Mouse (Mus musculus) gastrocnemius, adult 2 months (tissue): ENCODE measurements around the gene Flt3. TPM values are rescaled to one million over a fixed set of nuclear protein-coding genes. Genes with fewer than 3 reads are reported as not detected.

Experiments
- DNase-seq: peaks from one replicate; pipeline ENCODE4 v3.0.0; 2022
- H3K27ac ChIP-seq: fragments of 200-600 bp; 2 replicates; pipeline ENCODE4 v1.8.1; 2022; ENCODE audit warnings: mild to moderate bottlenecking
- H3K4me3 ChIP-seq: fragments of 200-600 bp; 2 replicates; pipeline ENCODE4 v1.8.1; 2022; ENCODE audit warnings: mild to moderate bottlenecking, moderate library complexity
- CTCF ChIP-seq: fragments of 200-600 bp; IDR thresholded peaks from 2 replicates; pipeline ENCODE4 v1.8.1; 2022; ENCODE audit warnings: antibody characterized with exemption, mild to moderate bottlenecking, moderate library complexity
- intact Hi-C: fragments of 180-260 bp; cut with DNase I; formaldehyde crosslinking; loops from one replicate; pipeline ENCODE4 v1.15.1; 2025
- long read RNA-seq, 2 experiments: library from polyadenylated mRNA; stranded (forward); transcript quantifications; one replicate each; pipeline ENCODE4 v2.0.0; 2021
- total RNA-seq, 2 experiments: library from RNA; stranded (reverse); gene quantifications; 2 replicates each; pipeline ENCODE4 v1.2.3; 2021

The Flt3 gene
- not detected for total RNA-seq
- long read RNA-seq, experiment 1, result 0 reads
- long read RNA-seq, experiment 2, result 0 reads

DNA sequence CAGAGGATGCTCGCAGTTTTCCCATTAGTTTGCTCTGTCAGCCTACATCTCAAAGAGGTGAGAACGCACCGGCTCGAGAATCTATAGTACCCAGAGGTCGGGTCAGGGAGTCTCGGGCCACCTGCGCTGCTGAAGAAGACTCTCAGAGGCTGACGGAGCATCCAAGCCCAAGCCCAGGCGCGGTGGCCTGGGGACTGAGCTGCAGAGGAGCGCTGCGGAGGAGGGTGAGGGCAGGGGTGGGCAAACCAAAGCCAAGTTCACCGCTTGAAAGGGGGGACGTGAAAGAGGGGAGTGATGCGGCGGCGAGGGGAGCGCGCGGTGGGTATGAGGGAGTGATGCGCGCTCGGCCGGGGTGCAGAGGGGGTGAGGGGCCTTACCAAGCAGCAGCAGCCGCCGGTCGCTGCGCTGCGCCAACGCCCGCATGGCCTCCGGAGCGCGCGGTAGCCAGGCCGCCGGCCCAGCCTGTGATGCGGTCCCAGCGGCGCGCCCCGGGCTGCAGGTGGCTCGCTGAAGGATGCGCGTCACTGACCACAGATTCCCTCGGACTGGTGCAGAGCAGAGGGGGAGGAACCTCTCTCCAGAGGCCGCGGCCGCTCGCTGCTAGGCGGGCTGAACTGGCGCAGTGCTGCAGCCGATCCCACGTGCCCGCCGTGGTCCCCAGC lies at the start of gene Flt3:
Flt3 (minus strand) TSS at position 647 of the 662 bp plus-strand sequence.
- peak; percentile 21 for DNase-seq
- H3K27ac ChIP-seq, result no peak within 1 kb of the TSS
- H3K4me3 ChIP-seq, result peak within 1 kb of the TSS; percentile 42
- TF ChIP-seq CTCF, result no peak
- intact Hi-C loops, result loop anchor here (5.0 kb wide), 1 partner anchor 447 kb away; no protein-coding TSS in a partner anchor

DNA sequence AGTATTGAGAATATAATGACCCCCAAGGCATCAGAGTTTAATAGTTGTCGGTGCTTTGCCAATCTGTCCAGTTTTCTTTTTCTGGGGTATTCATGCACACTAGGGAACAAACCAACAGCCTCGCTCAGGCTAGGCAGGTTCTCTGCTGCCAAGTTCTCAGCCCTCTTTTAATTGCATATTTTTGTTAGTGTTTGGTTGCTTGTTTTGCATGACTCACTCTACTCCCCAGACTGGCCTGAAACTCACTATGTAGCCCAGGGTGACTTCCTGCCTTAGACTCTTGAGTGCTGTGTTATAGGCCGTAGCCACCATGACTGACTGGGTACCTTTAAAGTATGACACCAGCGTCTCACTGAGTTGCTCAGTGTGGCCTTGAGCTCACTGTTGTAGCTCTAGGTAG lies 48.6 kb upstream of the Flt3 start:
- H3K4me3 ChIP-seq, result no peak overlapping the region
- no peak for TF ChIP-seq CTCF
- H3K27ac ChIP-seq, result peak overlapping the region; percentile 46; the same call in 1 of the 2 replicates
- intact Hi-C loops, result no loop called here
- DNase-seq, result no peak

DNA sequence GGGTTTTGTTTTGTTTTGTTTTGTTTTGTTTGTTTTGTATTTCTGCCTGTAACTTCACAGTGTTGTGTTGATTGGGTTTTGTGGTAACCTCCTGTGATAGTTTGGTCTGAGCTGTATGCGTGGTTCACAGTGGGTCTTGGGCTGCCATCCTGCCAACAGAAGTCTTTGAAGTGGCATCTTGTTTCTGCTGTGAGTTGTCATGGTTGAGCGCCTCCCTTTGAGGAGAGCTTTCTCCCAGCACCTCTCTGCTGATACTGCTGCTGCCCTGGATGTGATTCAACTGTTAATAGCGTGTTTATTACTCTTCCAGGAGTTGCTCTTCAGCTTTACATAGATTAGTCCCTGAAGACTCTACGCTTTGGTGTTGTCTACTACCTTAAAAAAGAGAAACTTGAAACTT lies 48.2 kb upstream of the Flt3 start:
- intact Hi-C loops, result no loop called here
- no peak for DNase-seq

DNA sequence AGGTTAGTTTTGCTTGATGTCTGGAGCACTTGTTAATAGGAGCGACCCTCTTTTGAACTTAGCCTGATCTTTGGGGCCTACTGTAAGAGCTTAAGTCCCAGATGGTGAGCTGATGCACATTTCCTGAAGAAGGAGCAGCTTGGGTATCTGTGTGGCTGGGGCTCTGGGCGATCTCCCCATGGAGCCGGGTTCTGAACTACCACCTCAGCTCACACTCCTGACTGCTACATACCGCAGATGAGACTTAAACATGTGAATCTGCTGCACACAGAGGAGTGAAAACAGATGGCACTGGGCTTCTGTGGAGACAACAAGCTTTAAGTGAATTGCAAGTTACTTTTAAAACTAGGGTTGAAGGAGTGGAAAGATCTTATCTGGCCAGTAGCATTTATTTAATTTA lies 45.0 kb upstream of the Flt3 start:
- no peak for DNase-seq
- no peak overlapping the region for H3K4me3 ChIP-seq
- intact Hi-C loops, result no loop called here
- no peak overlapping the region for H3K27ac ChIP-seq
- no peak for TF ChIP-seq CTCF

More for the DNA sequence above, 48.2 kb upstream of the Flt3 start:
- Histone ChIP-seq H3K27ac (peak overlapping the region; percentile 46; the same call in 1 of the 2 replicates), H3K4me3 (no peak overlapping the region)
- no peak for TF ChIP-seq CTCF

DNA sequence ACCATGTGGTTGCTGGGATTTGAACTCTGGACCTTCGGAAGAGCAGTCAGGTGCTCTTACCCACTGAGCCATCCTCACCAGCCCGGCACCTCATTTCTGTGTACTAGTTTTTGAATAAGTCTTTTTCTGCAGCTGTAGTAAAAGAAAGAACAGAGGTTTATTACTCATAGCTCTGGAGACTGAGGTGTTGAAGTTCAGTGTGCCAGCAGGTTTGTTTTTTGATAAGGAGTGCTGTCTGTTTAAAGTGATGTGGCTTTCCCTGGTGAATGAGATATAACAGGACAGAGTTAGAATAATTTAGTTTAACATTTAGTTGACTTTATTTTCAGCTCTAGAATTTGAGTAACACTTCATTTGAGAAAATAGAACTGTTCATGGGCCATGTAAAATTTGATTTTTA lies 44.5 kb upstream of the Flt3 start:
- Histone ChIP-seq H3K4me3 (no peak overlapping the region), H3K27ac (no peak overlapping the region)
- intact Hi-C loops, result no loop called here
- TF ChIP-seq CTCF, result no peak
- no peak for DNase-seq

DNA sequence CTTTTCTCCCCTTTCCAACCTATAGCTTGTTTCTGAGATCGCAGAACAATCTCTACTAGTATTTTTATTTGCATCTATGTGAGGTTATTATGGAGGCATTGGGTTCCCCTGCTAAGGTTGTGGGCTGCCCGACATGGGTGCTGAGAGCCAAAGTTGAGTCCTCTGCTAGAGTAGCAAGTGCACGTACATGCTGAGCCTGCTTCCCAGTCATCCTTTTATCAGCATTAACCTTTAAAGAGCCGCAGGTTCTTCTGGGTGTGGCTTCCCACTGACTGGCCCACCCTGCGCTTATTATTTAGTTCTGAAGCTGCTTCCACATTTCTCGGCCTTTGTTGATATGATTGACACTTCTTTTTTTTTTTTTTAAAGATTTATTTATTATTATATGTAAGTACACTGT lies 44.0 kb upstream of the Flt3 start:
- Histone ChIP-seq H3K27ac (no peak overlapping the region), H3K4me3 (no peak overlapping the region)
- no peak for TF ChIP-seq CTCF
- DNase-seq, result no peak
- intact Hi-C loops, result no loop called here

DNA sequence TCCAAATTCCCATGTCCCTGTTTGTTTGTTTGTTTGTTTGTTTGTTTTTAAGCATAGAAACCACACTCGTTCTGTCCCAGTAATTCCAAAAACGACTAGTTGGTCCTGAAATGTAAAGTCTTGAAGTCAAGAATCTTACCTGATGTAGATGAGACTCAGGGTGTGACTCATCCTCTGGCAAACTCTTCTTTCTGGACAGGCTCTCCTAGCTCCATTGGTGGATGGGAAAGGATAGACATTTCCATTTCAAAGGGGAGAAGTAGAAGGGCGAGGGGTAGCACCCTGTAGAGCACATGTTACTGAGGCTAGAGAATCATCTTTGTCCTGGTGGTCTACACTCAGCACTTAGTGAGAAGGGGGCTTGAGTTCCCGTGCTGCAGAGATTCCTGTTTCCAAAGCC lies 42.5 kb upstream of the Flt3 start:
- no peak for TF ChIP-seq CTCF
- intact Hi-C loops, result no loop called here
- Histone ChIP-seq H3K27ac (no peak overlapping the region), H3K4me3 (no peak overlapping the region)
- DNase-seq, result no peak

DNA sequence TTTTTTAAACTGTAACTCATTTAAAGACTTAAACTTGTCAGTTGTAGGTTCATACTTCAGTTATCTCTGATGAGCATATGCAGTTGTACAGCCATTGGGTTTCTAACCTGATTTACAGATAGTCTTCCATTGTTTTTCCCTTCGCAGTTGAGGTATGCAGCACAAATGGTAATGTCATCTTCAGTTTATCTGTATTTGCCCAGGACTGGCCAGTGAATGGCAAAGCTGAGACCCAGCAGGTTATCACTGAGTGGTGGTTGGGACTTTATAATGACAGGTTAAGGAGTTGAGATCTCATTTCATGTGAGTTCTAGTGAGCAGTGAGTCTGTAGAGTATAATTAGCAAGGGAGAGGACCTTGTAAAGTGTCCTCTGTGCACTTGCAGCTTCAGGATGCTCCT lies 41.7 kb upstream of the Flt3 start:
- Histone ChIP-seq H3K4me3 (no peak overlapping the region), H3K27ac (no peak overlapping the region)
- no peak for TF ChIP-seq CTCF
- no peak for DNase-seq
- intact Hi-C loops, result no loop called here

DNA sequence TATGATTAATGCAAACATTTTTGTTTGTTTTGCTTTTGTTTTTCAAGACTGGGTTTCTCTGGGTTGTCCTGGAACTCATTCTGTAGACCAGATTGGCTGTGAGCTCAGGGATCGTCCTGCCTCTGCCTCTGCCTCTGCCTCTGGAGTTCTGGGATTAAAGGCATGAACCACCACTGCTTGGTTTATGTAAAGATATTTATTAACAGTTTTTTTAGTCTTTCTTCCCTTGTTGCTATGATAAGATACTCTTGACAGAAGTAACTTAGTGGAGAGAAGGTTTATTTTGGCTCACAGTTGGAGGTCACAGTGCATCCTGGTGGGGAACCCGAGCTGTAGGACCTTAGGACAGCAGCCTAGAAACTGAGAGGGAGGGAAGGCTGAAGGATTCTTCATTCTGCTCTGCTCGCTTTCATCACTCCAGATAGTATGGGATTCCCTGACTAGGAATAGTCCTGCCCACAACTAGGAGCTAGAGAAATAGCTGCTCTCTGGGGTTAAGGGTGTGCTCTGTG lies 40.8 kb upstream of the Flt3 start:
- no peak for DNase-seq
- no peak for TF ChIP-seq CTCF
- intact Hi-C loops, result no loop called here

DNA sequence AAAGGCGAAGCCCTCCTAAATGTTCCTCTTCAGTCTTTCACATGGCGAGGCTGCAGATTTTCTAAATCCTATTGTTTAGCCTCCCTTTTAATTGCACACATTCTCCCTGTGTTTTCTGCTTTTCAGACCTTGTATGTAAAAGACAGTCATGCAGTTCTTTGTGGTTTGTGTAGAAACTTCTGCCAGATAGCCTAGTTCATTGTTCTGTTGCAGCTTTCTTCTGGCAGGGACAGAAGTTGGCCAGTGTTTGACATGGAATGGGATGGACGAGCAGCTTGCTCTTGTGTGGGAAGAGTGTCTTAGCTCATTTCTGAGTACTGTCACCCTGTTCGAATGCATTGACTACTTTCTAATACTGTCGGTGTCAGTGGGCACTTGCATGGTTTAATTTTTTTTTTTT lies 36.2 kb upstream of the Flt3 start:
- no peak overlapping the region; the same call in 1 of the 2 replicates for H3K4me3 ChIP-seq
- peak overlapping the region; percentile 21; the same call in 1 of the 2 replicates for H3K27ac ChIP-seq
- no peak for DNase-seq
- no peak for TF ChIP-seq CTCF
- intact Hi-C loops, result no loop called here

More for the DNA sequence above, 40.8 kb upstream of the Flt3 start:
- Histone ChIP-seq H3K27ac (no peak overlapping the region), H3K4me3 (no peak overlapping the region)

DNA sequence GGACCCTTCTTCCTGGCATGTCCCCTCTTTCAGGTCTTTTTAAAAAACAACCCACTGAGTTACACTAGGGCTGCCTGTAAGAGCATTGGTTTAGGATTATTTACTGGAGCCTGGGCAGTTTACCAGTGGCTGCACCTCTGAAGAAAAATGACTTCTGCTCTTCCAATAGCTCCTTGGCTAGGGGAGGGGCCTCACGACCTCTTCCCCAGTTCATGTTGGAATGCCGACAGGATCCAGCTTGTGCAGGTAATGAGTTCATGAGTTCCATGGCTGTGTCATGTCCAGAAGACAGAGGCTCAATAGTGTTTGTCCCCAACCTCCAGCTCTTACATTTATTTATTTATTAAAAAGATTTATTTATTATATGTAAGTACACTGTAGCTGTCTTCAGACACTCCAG lies 35.5 kb upstream of the Flt3 start:
- intact Hi-C loops, result no loop called here
- TF ChIP-seq CTCF, result no peak
- DNase-seq, result no peak
- H3K27ac ChIP-seq, result no peak overlapping the region; the same call in 1 of the 2 replicates
- no peak overlapping the region for H3K4me3 ChIP-seq

DNA sequence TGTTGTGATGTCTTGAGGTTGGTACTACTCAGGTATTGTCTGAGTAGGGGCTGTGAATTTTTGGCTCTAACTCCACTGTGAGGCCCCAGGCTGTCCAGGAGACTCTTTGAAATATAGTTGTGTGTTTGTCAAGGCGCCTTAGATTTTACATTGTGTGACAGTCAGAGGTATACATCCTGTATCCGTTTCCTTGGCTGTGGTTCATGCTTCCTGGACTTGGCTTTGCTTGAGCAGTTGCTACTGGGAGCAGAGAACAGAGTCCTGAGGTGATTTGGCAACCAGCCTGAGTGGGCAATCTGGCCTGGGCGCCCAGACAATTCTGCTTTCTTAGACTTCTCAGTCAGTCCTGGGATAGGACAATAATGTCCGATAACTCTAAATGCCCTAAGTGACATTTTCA lies 34.9 kb upstream of the Flt3 start:
- H3K4me3 ChIP-seq, result peak overlapping the region; percentile 4; the same call in 1 of the 2 replicates
- intact Hi-C loops, result no loop called here
- TF ChIP-seq CTCF, result no peak
- DNase-seq, result peak; percentile 33
- H3K27ac ChIP-seq, result peak overlapping the region; percentile 29

DNA sequence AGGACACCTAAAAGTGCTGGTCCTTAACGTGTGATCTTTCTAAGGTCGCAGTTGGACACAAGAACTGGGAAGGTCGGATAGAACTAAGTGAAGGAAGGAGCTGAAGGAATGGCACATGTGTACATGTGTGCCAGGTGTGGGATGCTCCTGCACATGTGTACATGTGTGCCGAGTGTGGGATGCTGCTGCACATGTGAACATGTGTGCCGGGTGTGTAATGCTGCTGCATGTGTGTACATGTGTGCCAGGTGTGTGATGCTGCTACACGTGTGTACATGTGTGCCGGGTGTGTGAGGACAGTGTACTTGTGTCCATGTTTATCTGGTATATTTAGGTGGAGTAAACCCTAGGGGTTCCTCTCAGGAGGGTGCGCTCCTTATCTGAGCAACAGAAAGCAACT lies 32.6 kb upstream of the Flt3 start:
- H3K4me3 ChIP-seq, result no peak overlapping the region; the same call in 1 of the 2 replicates
- intact Hi-C loops, result loop anchor here (5.0 kb wide), 2 partner anchors 64 to 109 kb away; no protein-coding TSS in a partner anchor
- H3K27ac ChIP-seq, result no peak overlapping the region
- no peak for TF ChIP-seq CTCF
- DNase-seq, result no peak
